7 mouse cellular contexts compared by ENCODE assay signal in genomic region chr10:85928499-85929207, GRCm38 (mm10). TPM values are rescaled to one million over a fixed set of nuclear protein-coding genes. Genes with fewer than 3 reads are reported as not detected.
A peak's percentile ranks its signal among the peaks of the same experiment; 100 is the strongest.
DNase-seq lines count a peak whose midpoint lies in the region; ATAC-seq and TF ChIP-seq lines count a peak whose summit lies in the region.

No protein-coding gene starts in this region.

- WGBS in limb, embryonic 12.5 days = 1% methylated on average over 63 of the region's 63 CpGs
- WGBS in midbrain, embryonic 14.5 days = 2% methylated on average over 63 of the region's 63 CpGs
- WGBS in spleen, adult 2 months = 2% methylated on average over 63 of the region's 63 CpGs

- peak overlapping the region; percentile 54 for H3K9ac ChIP-seq in limb, embryonic 12.5 days (replicated peaks)
- peak overlapping the region; percentile 57 for H3K9ac ChIP-seq in midbrain, embryonic 14.5 days (replicated peaks; ENCODE audit: low read length)

- peak overlapping the region; percentile 55 for H3K4me3 ChIP-seq in limb, embryonic 12.5 days (replicated peaks)
- peak overlapping the region; percentile 50 for H3K4me3 ChIP-seq in midbrain, embryonic 14.5 days (replicated peaks; ENCODE audit: low read depth, low read length)
- H3K4me3 ChIP-seq in spleen, adult 2 months (ENCODE audit: extremely low read depth, insufficient read depth, insufficient read length) = peak overlapping the region; percentile 53

- DNase-seq in adrenal gland, adult 18-20 months (ENCODE audit: low spot score in 2 of 2) = peak; percentile 52 to 59
- peak; percentile 83 to 87 for DNase-seq in cerebellum, postnatal 36 days
- peak; percentile 46 for DNase-seq in gastrocnemius, postnatal 10 days
- peak; percentile 62 for DNase-seq in kidney, adult 9 months
- DNase-seq in midbrain, embryonic 14.5 days = peak; percentile 93
- peak; percentile 53 to 67 for DNase-seq in spleen, adult 2 months (ENCODE audit: low read depth in 1 of 2, low spot score in 2 of 2)

- peak; percentile 80; the same call in 1 of the 2 replicates for ATAC-seq in limb, embryonic 12.5 days (ENCODE audit: insufficient number of reproducible peaks, insufficient read depth, low FRiP score, low TSS enrichment, low read depth)
- ATAC-seq in midbrain, embryonic 14.5 days (ENCODE audit: low FRiP score, low TSS enrichment) = peak; percentile 90

- TF ChIP-seq POLR2A in spleen, adult 2 months (IDR thresholded peaks at IDR 0.05; ENCODE audit: low read depth, low read length) = no peak

- no peaks in the 10 kb centered on the region for H3K9me3 ChIP-seq in limb, embryonic 12.5 days
- H3K9me3 ChIP-seq in midbrain, embryonic 14.5 days (ENCODE audit: control insufficient read depth, low read length) = no peaks in the 10 kb centered on the region

- peaks cover 41% of the 10 kb centered on the region for H3K27me3 ChIP-seq in limb, embryonic 12.5 days
- no peaks in the 10 kb centered on the region for H3K27me3 ChIP-seq in midbrain, embryonic 14.5 days (ENCODE audit: control insufficient read depth, insufficient read depth, low read length)
- no peaks in the 10 kb centered on the region for H3K27me3 ChIP-seq in spleen, adult 2 months (ENCODE audit: control insufficient read depth, insufficient read depth, low read length)

- H3K36me3 ChIP-seq in limb, embryonic 12.5 days = no peaks in the 10 kb centered on the region
- no peaks in the 10 kb centered on the region for H3K36me3 ChIP-seq in midbrain, embryonic 14.5 days (ENCODE audit: control insufficient read depth, insufficient read depth, low read length)
- no peaks in the 10 kb centered on the region for H3K36me3 ChIP-seq in spleen, adult 2 months (ENCODE audit: control insufficient read depth, insufficient read depth, low read length)

- no peak overlapping the region for H3K27ac ChIP-seq in limb, embryonic 12.5 days
- H3K27ac ChIP-seq in midbrain, embryonic 14.5 days (replicated peaks; ENCODE audit: low read depth, low read length) = peak overlapping the region; percentile 49; the same call in 1 of the 2 replicates
- H3K27ac ChIP-seq in spleen, adult 2 months (ENCODE audit: insufficient read depth, low read length) = no peak overlapping the region

- H3K4me2 ChIP-seq in limb, embryonic 12.5 days = peak overlapping the region; percentile 95
- H3K4me2 ChIP-seq in midbrain, embryonic 14.5 days (ENCODE audit: low read length) = peak overlapping the region; percentile 88

- TF ChIP-seq CTCF in spleen, adult 2 months (IDR thresholded peaks at IDR 0.05; ENCODE audit: extremely low read depth, insufficient read depth, insufficient read length, insufficient replicate concordance) = 0 out of 2 replicates have a peak, but pooled peaks have one; percentile 4

- peaks cover 16% of the 10 kb centered on the region for H3K4me1 ChIP-seq in limb, embryonic 12.5 days (replicated peaks)
- H3K4me1 ChIP-seq in midbrain, embryonic 14.5 days (ENCODE audit: control insufficient read depth, insufficient read depth, low read length) = peaks cover 11% of the 10 kb centered on the region
- H3K4me1 ChIP-seq in spleen, adult 2 months (ENCODE audit: control insufficient read depth, insufficient read depth, insufficient read length) = peaks cover 3% of the 10 kb centered on the region

RNA-seq across cellular contexts. Expression of gene Ascl4, which starts 1.2 kb away (rescaled TPM):
- total RNA-seq in adrenal gland, adult 18-20 months (2021) = not detected
- not detected for total RNA-seq in gastrocnemius, postnatal 10 days (2021)
- 0.18 and 0.36 TPM in 2 replicates for polyA plus RNA-seq in limb, embryonic 12.5 days (2016; fragmentation: Nextera tagmentation; extraction: Ambion mirVana)
- polyA plus RNA-seq in midbrain, embryonic 14.5 days (2014; fragmentation: Nextera tagmentation; extraction: Ambion mirVana) = 1.6 and 1.8 TPM in 2 replicates
- 0.07 and 0.09 TPM in 2 replicates for polyA plus RNA-seq in spleen, adult 2 months (2012; rRNA removed)

RNA-seq across cellular contexts. Expression of gene Prdm4, which starts 11.7 kb away (rescaled TPM):
- total RNA-seq in adrenal gland, adult 18-20 months (2021) = 10 to 100 TPM; 13.4 to 14.5 TPM
- total RNA-seq in gastrocnemius, postnatal 10 days (2021) = 10 to 100 TPM; 11.5 to 14.4 TPM
- 29.7 and 31.7 TPM in 2 replicates for polyA plus RNA-seq in limb, embryonic 12.5 days (2016; fragmentation: Nextera tagmentation; extraction: Ambion mirVana)
- 27.6 and 32.9 TPM in 2 replicates for polyA plus RNA-seq in midbrain, embryonic 14.5 days (2014; fragmentation: Nextera tagmentation; extraction: Ambion mirVana)
- 14.1 and 21.9 TPM in 2 replicates for polyA plus RNA-seq in spleen, adult 2 months (2012; rRNA removed)

RNA-seq across cellular contexts. Expression of gene Rtcb, which starts 29.0 kb away (rescaled TPM):
- total RNA-seq in adrenal gland, adult 18-20 months (2021) = 100 to 1,000 TPM; 114 to 123 TPM
- total RNA-seq in gastrocnemius, postnatal 10 days (2021) = 10 to 100 TPM; 64.2 to 65.6 TPM
- 210 and 217 TPM in 2 replicates for polyA plus RNA-seq in limb, embryonic 12.5 days (2016; fragmentation: Nextera tagmentation; extraction: Ambion mirVana)
- 169 and 178 TPM in 2 replicates for polyA plus RNA-seq in midbrain, embryonic 14.5 days (2014; fragmentation: Nextera tagmentation; extraction: Ambion mirVana)
- 38.2 and 41.4 TPM in 2 replicates for polyA plus RNA-seq in spleen, adult 2 months (2012; rRNA removed)
